Mouse (Mus musculus): ENCODE data around the gene Fabp7.

GRCm38 (mm10) chr10:57835094-57835493 lies 50.4 kb downstream of the Fabp7 start:
- TF ChIP-seq CTCF (IDR thresholded peaks at IDR 0.05; ENCODE audit: low read depth), result no peak
- no peak for TF ChIP-seq EP300 (optimal IDR thresholded peaks at IDR 0.05)

Measured in stomach, postnatal 0 days (tissue).